Mouse (Mus musculus) Patski (cell line): ENCODE measurements around the gene Cox6b2. TPM values are rescaled to one million over a fixed set of nuclear protein-coding genes. Genes with fewer than 3 reads are reported as not detected.

Source experiments
- ATAC-seq: fragments of 100-300 bp; one replicate; pipeline ENCODE4 v1.8.0; 2021
- CTCF ChIA-PET: fragments of 350-600 bp; sonication (Branson Sonifier 250); formaldehyde crosslinking; loops from one replicate; lab custom pipeline; 2022; ENCODE audit warnings: inconsistent platforms; lab: Charles Lee
- POLR2A ChIA-PET: fragments of 350-600 bp; sonication (Branson Sonifier 250); formaldehyde crosslinking; loops from one replicate; lab custom pipeline; 2022; ENCODE audit warnings: antibody characterized with exemption, inconsistent platforms; lab: Charles Lee
- DNase-seq: peaks from one replicate; pipeline ENCODE4 v3.0.0-alpha.2; 2011; ENCODE audit warnings: low read depth, low spot score
- H3K27me3 ChIP-seq: fragments of 371-371 bp; one replicate; pipeline ENCODE4 v1.5.1; 2021
- CTCF ChIP-seq: fragments of 100-300 bp; IDR thresholded peaks from one replicate; pipeline ENCODE4 v1.5.1; 2021
- in situ Hi-C: fragments of 300-500 bp; cut with MboI; formaldehyde crosslinking; loops from 3 replicates; pipeline ENCODE4 v1.11.1; 2018; ENCODE audit warnings: low pct_unique_long_range_greater_than_20kb, mixed read lengths
- polyA plus RNA-seq: library from polyadenylated mRNA; unstranded; gene quantifications from one replicate; pipeline ENCODE4 v1.2.3, GENCODE M21; 2021

The Cox6b2 gene
- polyA plus RNA-seq, 1 experiment from 2014 or later, result not detected

- TF ChIP-seq CTCF, result no peak
- in situ Hi-C loops, result no loop called here
- DNase-seq (no peak), ATAC-seq (no peak)
- ChIA-PET POLR2A (no interaction called here), CTCF (interaction anchor here (1.2 to 2.7 kb wide), 3 partner anchors 9 to 83 kb away, joined by 3 to 8 read pairs (median 4); no protein-coding TSS in a partner anchor)
- H3K27me3 ChIP-seq, result no peaks in the 10 kb centered on the region
Observed at GRCm38 (mm10) chr7:4724359-4724758, 28.5 kb downstream of the Cox6b2 start.

GRCm38 (mm10) chr7:4723508-4723907 lies 29.4 kb downstream of the Cox6b2 start:
- ATAC-seq (no peak), DNase-seq (no peak)
- no peak for TF ChIP-seq CTCF
- ChIA-PET POLR2A (no interaction called here), CTCF (interaction anchor here (1.2 to 2.7 kb wide), 3 partner anchors 9 to 84 kb away, joined by 3 to 8 read pairs (median 4); no protein-coding TSS in a partner anchor)
- H3K27me3 ChIP-seq, result no peaks in the 10 kb centered on the region
- in situ Hi-C loops, result no loop called here

GRCm38 (mm10) chr7:4719276-4719675 lies 33.6 kb downstream of the Cox6b2 start:
- no peak for ATAC-seq
- no peak for DNase-seq
- no peaks in the 10 kb centered on the region for H3K27me3 ChIP-seq
- ChIA-PET CTCF (interaction anchor here (1.5 kb wide), 1 partner anchor 10 kb away, joined by 4 read pairs; no protein-coding TSS in a partner anchor), POLR2A (no interaction called here)
- in situ Hi-C loops, result no loop called here
- TF ChIP-seq CTCF, result no peak

GRCm38 (mm10) chr7:4716955-4717354 lies 35.9 kb downstream of the Cox6b2 start:
- in situ Hi-C loops, result no loop called here
- TF ChIP-seq CTCF, result no peak
- no peaks in the 10 kb centered on the region for H3K27me3 ChIP-seq
- DNase-seq (no peak), ATAC-seq (no peak)
- ChIA-PET CTCF (interaction anchor here (1.2 kb wide), 1 partner anchor 23 kb away, joined by 3 read pairs; no protein-coding TSS in a partner anchor), POLR2A (interaction anchor here (1.2 kb wide), 1 partner anchor 22 kb away, joined by 3 read pairs; no protein-coding TSS in a partner anchor)

GRCm38 (mm10) chr7:4712594-4712993 lies 40.3 kb downstream of the Cox6b2 start:
- CTCF ChIA-PET, result interaction anchor here (1.2 to 3.2 kb wide), 3 partner anchors 12 to 84 kb away, joined by 3 to 8 read pairs (median 7); partner anchors contain the start of genes Kmt5c and Tmem150b
- DNase-seq (no peak), ATAC-seq (no peak)
- H3K27me3 ChIP-seq, result no peaks in the 10 kb centered on the region
- POLR2A ChIA-PET, result interaction anchor here (0.6 kb wide), 1 partner anchor 21 kb away, joined by 3 read pairs; no protein-coding TSS in a partner anchor
- in situ Hi-C loops, result no loop called here
- no peak for TF ChIP-seq CTCF

- CTCF ChIA-PET, result interaction anchor here (1.0 to 1.9 kb wide), 7 partner anchors 10 to 102 kb away, joined by 3 to 7 read pairs (median 4); partner anchors contain the start of genes Hspbp1 and Tmem238
- in situ Hi-C loops, result loop anchor here (5.0 kb wide), 1 partner anchor 92 kb away; no protein-coding TSS in a partner anchor
- TF ChIP-seq CTCF, result peak; percentile 80
- POLR2A ChIA-PET, result interaction anchor here (0.6 kb wide), 1 partner anchor 58 kb away, joined by 3 read pairs; no protein-coding TSS in a partner anchor
- DNase-seq (no peak), ATAC-seq (no peak)
- H3K27me3 ChIP-seq, result no peaks in the 10 kb centered on the region
Observed at GRCm38 (mm10) chr7:4705098-4705497, 47.8 kb downstream of the Cox6b2 start.

DNA sequence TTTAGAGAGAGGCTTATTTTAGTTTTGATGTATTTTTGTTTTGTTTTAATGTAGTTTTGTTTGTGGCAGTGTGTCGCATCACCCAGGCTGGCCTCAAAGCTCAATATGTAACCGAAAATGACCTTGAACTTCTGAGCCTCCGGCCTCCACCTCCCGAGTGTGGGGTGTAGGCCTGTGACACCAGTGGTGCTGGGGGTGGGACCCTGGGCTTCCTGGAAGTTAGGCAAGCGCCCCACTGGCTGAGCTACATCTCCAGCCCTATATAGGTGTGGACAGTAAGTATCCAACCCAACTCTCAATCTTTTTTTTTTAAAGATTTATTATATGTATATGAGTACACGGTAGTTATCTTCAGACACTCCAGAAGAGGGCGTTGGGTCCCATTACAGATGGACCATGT lies 49.7 kb downstream of the Cox6b2 start:
- ChIA-PET POLR2A (no interaction called here), CTCF (interaction anchor here (1.8 kb wide), 1 partner anchor 10 kb away, joined by 5 read pairs; no protein-coding TSS in a partner anchor)
- in situ Hi-C loops, result no loop called here
- TF ChIP-seq CTCF, result no peak
- ATAC-seq (no peak), DNase-seq (no peak)
- H3K27me3 ChIP-seq, result no peaks in the 10 kb centered on the region

DNA sequence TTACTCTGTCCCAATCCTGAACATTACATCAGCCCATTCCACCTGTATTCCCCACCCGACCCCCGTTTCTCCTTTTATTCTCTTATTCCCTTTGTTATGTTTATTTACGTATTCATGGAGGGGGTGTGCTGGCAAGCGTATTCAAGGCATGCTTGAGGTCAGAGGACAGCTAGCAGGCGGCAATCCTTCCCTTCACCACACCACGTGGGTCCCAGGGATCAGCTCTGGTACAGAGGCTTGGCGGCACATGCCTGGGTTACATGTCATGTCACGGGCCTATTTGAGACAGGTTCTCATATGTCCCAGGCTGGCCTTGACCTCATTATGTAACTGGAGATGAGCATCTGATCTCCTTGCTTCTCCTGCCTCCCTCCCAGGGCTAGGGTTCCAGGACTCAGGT lies 50.6 kb downstream of the Cox6b2 start:
- no peak for DNase-seq
- no peak for TF ChIP-seq CTCF
- no peaks in the 10 kb centered on the region for H3K27me3 ChIP-seq
- ChIA-PET POLR2A (no interaction called here), CTCF (interaction anchor here (1.4 to 1.8 kb wide), 2 partner anchors 9 to 104 kb away, joined by 3 to 5 read pairs; no protein-coding TSS in a partner anchor)
- no peak for ATAC-seq
- in situ Hi-C loops, result no loop called here

Other genes with a start within 250 kb of the Cox6b2 start
- gene Tnnt1, start 236.7 kb downstream of the Cox6b2 start, polyA plus RNA-seq, result not detected
- gene Tnni3, start 228.9 kb downstream of the Cox6b2 start, polyA plus RNA-seq, result 0.33 TPM
- 1.9 TPM for gene Dnaaf3, start 220.6 kb downstream of the Cox6b2 start, polyA plus RNA-seq
- gene Syt5, start 205.6 kb downstream of the Cox6b2 start, polyA plus RNA-seq, result 0.12 TPM
- not detected for gene Ptprh, start 149.1 kb downstream of the Cox6b2 start, polyA plus RNA-seq
- gene Tmem86b, start 121.7 kb downstream of the Cox6b2 start, polyA plus RNA-seq, result 2.6 TPM
- 82.6 TPM for gene Ppp6r1, start 94.1 kb downstream of the Cox6b2 start, polyA plus RNA-seq
- gene Hspbp1, start 68.0 kb downstream of the Cox6b2 start, polyA plus RNA-seq, result 80.2 TPM
- gene Brsk1, start 62.5 kb downstream of the Cox6b2 start, polyA plus RNA-seq, result 27.9 TPM
- gene Tmem150b, start 27.8 kb downstream of the Cox6b2 start, polyA plus RNA-seq, result 0.14 TPM
- gene Kmt5c, start 13.0 kb downstream of the Cox6b2 start, polyA plus RNA-seq, result 58.6 TPM
- gene Fam71e2, start 18.2 kb upstream of the Cox6b2 start, polyA plus RNA-seq, result not detected
- gene Il11, start 29.8 kb upstream of the Cox6b2 start, polyA plus RNA-seq, result 2.4 TPM
- gene Tmem190, start 29.8 kb upstream of the Cox6b2 start, polyA plus RNA-seq, result 0.67 TPM
- gene Tmem238, start 36.6 kb upstream of the Cox6b2 start, polyA plus RNA-seq, result 5.7 TPM
- gene Rpl28, start 39.8 kb upstream of the Cox6b2 start, polyA plus RNA-seq, result 230 TPM
- 250 TPM for gene Ube2s, start 59.5 kb upstream of the Cox6b2 start, polyA plus RNA-seq
- gene Shisa7, start 91.6 kb upstream of the Cox6b2 start, polyA plus RNA-seq, result 1.9 TPM
- gene Isoc2b, start 117.2 kb upstream of the Cox6b2 start, polyA plus RNA-seq, result 8.5 TPM
- 6.6 TPM for gene Isoc2a, start 124.1 kb upstream of the Cox6b2 start, polyA plus RNA-seq
- not detected for gene Gm36210, start 153.4 kb upstream of the Cox6b2 start, polyA plus RNA-seq
- 8.1 TPM for gene Zfp628, start 162.1 kb upstream of the Cox6b2 start, polyA plus RNA-seq
- 5.3 TPM for gene Nat14, start 168.9 kb upstream of the Cox6b2 start, polyA plus RNA-seq
- gene Ssc5d, start 172.7 kb upstream of the Cox6b2 start, polyA plus RNA-seq, result 4.7 TPM
- 1.8 TPM for gene Sbk2, start 211.3 kb upstream of the Cox6b2 start, polyA plus RNA-seq
- 0.09 TPM for gene Sbk3, start 218.1 kb upstream of the Cox6b2 start, polyA plus RNA-seq
- 25.1 TPM for gene Zfp579, start 243.1 kb upstream of the Cox6b2 start, polyA plus RNA-seq